In the genomic region with DNA sequence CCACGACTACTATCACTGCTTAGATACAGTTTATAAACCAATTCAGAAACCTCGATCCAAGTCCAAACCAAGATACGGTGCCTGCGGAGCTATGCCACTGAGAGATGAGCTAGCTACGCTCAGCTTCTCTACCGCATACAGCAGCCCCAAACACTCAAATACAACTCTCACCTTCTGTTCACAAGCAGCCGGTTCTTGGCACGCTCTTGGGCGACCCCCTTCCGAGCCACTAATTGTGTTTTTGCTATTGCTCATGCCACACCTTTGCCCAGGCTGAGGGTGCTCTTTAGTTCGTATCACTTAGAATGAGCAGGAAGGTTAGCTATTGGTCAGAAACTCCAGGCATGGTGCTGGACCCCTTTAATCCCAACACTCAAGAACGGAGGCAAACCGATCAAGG, we compare ENCODE assay signal across 28 mouse cellular contexts. TPM values are rescaled to one million over a fixed set of nuclear protein-coding genes. Genes with fewer than 3 reads are reported as not detected.
DNase-seq lines count a peak whose midpoint lies in the region; ATAC-seq and TF ChIP-seq lines count a peak whose summit lies in the region.
"Had no signal": no experiment of that assay in that cellular context is flagged by ENCODE, and none has a peak within 500 bp of the region (broad histone marks: within the 10 kb centered on the region; RNA-seq: fewer than 3 reads in every experiment).

No protein-coding gene starts in this region.

- no peaks in the 10 kb centered on the region for H3K4me1 ChIP-seq in cerebellum, adult 2 months (ENCODE audit: control insufficient read depth, insufficient read depth, low read length)
- peaks cover 12% of the 10 kb centered on the region for H3K4me1 ChIP-seq in forebrain, embryonic 14.5 days (ENCODE audit: control insufficient read depth, insufficient read depth, low read length)
- H3K4me1 ChIP-seq in forebrain, embryonic 11.5 days (replicated peaks; ENCODE audit: control insufficient read depth, insufficient read depth, low read length), result peaks cover 3% of the 10 kb centered on the region; the same call in 1 of the 2 replicates
- H3K4me1 ChIP-seq: intestine, embryonic 15.5 days had no signal

- no peak for TF ChIP-seq CTCF in cerebellum, adult 2 months (IDR thresholded peaks at IDR 0.05; ENCODE audit: borderline replicate concordance, insufficient read depth, low read depth, low read length)
- no peak for TF ChIP-seq CTCF in brain, embryonic 14.5 days (IDR thresholded peaks at IDR 0.05; ENCODE audit: borderline replicate concordance, extremely low read depth, insufficient read depth, insufficient read length)

- no peak for ATAC-seq in forebrain, embryonic 14.5 days
- ATAC-seq in forebrain, embryonic 11.5 days (replicated peaks; ENCODE audit: low FRiP score), result no peak
- ATAC-seq: activated CD4-positive, CD25-positive, alpha-beta regulatory T cell, adult 4 months; forebrain, embryonic 15.5 days; hindbrain, embryonic 16.5 days; intestine, embryonic 15.5 days had no signal

- no peaks in the 10 kb centered on the region for H3K27me3 ChIP-seq in cerebellum, adult 2 months (ENCODE audit: control insufficient read depth, insufficient read depth, low read length)
- no peaks in the 10 kb centered on the region for H3K27me3 ChIP-seq in forebrain, embryonic 14.5 days (replicated peaks; ENCODE audit: control insufficient read depth, insufficient read depth, low read length)
- H3K27me3 ChIP-seq in forebrain, embryonic 11.5 days (ENCODE audit: control insufficient read depth, insufficient read depth, low read length), result no peaks in the 10 kb centered on the region
- H3K27me3 ChIP-seq: embryonic facial prominence, embryonic 13.5 days; forebrain, embryonic 15.5 days; heart, embryonic 13.5 days; hindbrain, embryonic 13.5 days; intestine, embryonic 15.5 days had no signal

- DNase-seq in cerebellum, adult 2 months, result peak; percentile 3 to 13
- no peak for DNase-seq in cerebellum, adult 9-11 months
- DNase-seq in cerebellum, postnatal 25 days, result peak; percentile 20 to 42
- DNase-seq in cerebellum, adult 11-12 months, result no peak
- DNase-seq in forebrain, embryonic 14.5 days (ENCODE audit: low spot score), result peak; percentile 49
- DNase-seq in forebrain, embryonic 11.5 days (ENCODE audit: low spot score), result no peak
- peak; percentile 60 for DNase-seq in brain, embryonic 14.5 days (ENCODE audit: low read depth)
- DNase-seq: adrenal gland, adult 8-10 months; adrenal gland, postnatal 36 days; cerebellum, adult 8-10 months; embryo, embryonic 11 days; gastrocnemius, postnatal 10 days; gastrocnemius, postnatal 36 days; heart, adult 2 months; heart, postnatal 14 days; heart, postnatal 4 days; kidney, adult 11 months; kidney, adult 8-10 months had no signal

- H3K9ac ChIP-seq in forebrain, embryonic 14.5 days (ENCODE audit: low read length), result no peak overlapping the region
- H3K9ac ChIP-seq in forebrain, embryonic 11.5 days (ENCODE audit: low read length), result no peak overlapping the region
- H3K9ac ChIP-seq: embryonic facial prominence, embryonic 13.5 days; forebrain, embryonic 15.5 days; heart, embryonic 13.5 days; hindbrain, embryonic 13.5 days; intestine, embryonic 15.5 days had no signal

- H3K27ac ChIP-seq in cerebellum, adult 2 months (ENCODE audit: insufficient read depth, low read length), result no peak overlapping the region
- H3K27ac ChIP-seq in forebrain, embryonic 14.5 days (ENCODE audit: low read depth, low read length), result no peak overlapping the region
- no peak overlapping the region for H3K27ac ChIP-seq in forebrain, embryonic 11.5 days (ENCODE audit: low read depth, low read length)
- H3K27ac ChIP-seq: embryonic facial prominence, embryonic 10.5 days; forebrain, embryonic 15.5 days; heart, adult 2 months; heart, embryonic 10.5 days; heart, embryonic 13.5 days; hindbrain, embryonic 13.5 days; intestine, embryonic 15.5 days had no signal

- H3K9me3 ChIP-seq in forebrain, embryonic 14.5 days (replicated peaks; ENCODE audit: control insufficient read depth, low read length), result no peaks in the 10 kb centered on the region
- H3K9me3 ChIP-seq in forebrain, embryonic 11.5 days (ENCODE audit: control insufficient read depth, low read length), result no peaks in the 10 kb centered on the region
- H3K9me3 ChIP-seq: embryonic facial prominence, embryonic 10.5 days; embryonic facial prominence, embryonic 13.5 days; forebrain, embryonic 15.5 days; heart, embryonic 10.5 days; heart, embryonic 13.5 days; hindbrain, embryonic 13.5 days; intestine, embryonic 15.5 days had no signal

- TF ChIP-seq POLR2A in cerebellum, adult 2 months (IDR thresholded peaks at IDR 0.05; ENCODE audit: borderline replicate concordance, insufficient read depth, low read length), result no peak
- TF ChIP-seq POLR2A in brain, embryonic 14.5 days (IDR thresholded peaks at IDR 0.05; ENCODE audit: borderline replicate concordance, extremely low read depth, insufficient read depth, insufficient read length, poor library complexity, severe bottlenecking), result no peak

- H3K36me3 ChIP-seq in forebrain, embryonic 14.5 days (ENCODE audit: control insufficient read depth, insufficient read depth, low read length), result no peaks in the 10 kb centered on the region
- H3K36me3 ChIP-seq in forebrain, embryonic 11.5 days (ENCODE audit: control insufficient read depth, insufficient read depth, low read length), result no peaks in the 10 kb centered on the region
- H3K36me3 ChIP-seq: embryonic facial prominence, embryonic 10.5 days; embryonic facial prominence, embryonic 13.5 days; forebrain, embryonic 15.5 days; heart, embryonic 10.5 days; heart, embryonic 13.5 days; hindbrain, embryonic 13.5 days; intestine, embryonic 15.5 days had no signal

- H3K4me2 ChIP-seq in forebrain, embryonic 14.5 days (ENCODE audit: low read length), result no peak overlapping the region
- H3K4me2 ChIP-seq in forebrain, embryonic 11.5 days (ENCODE audit: low read depth, low read length, severe bottlenecking), result no peak overlapping the region
- H3K4me2 ChIP-seq: embryonic facial prominence, embryonic 13.5 days; forebrain, embryonic 15.5 days; heart, embryonic 13.5 days; hindbrain, embryonic 13.5 days; intestine, embryonic 15.5 days had no signal

- no peak overlapping the region for H3K4me3 ChIP-seq in cerebellum, adult 2 months (replicated peaks; ENCODE audit: insufficient read depth, low read depth, low read length)
- no peak overlapping the region for H3K4me3 ChIP-seq in forebrain, embryonic 14.5 days (ENCODE audit: low read depth, low read length)
- no peak overlapping the region for H3K4me3 ChIP-seq in forebrain, embryonic 11.5 days (ENCODE audit: low read depth, low read length)
- H3K4me3 ChIP-seq: embryonic facial prominence, embryonic 10.5 days; embryonic facial prominence, embryonic 13.5 days; erythroblast, embryonic 14.5 days; forebrain, embryonic 15.5 days; heart, adult 2 months; heart, embryonic 10.5 days; heart, embryonic 13.5 days; hindbrain, embryonic 13.5 days; intestine, embryonic 15.5 days had no signal

- WGBS in cerebellum, adult 2 months, result 57% methylated on average over 13 of the region's 13 CpGs
- 72% methylated on average over 13 of the region's 13 CpGs for WGBS in forebrain, embryonic 14.5 days
- 94% methylated on average over 13 of the region's 13 CpGs for WGBS in forebrain, embryonic 11.5 days

RNA-seq across cellular contexts. Expression of a gene that starts 45.1 kb away (rescaled TPM):
- 87.3 and 87.5 TPM in 2 replicates for polyA plus RNA-seq in cerebellum, adult 2 months (2012; rRNA removed)
- 19.9 and 20.3 TPM in 2 replicates for polyA plus RNA-seq in forebrain, embryonic 14.5 days (2014; fragmentation: Nextera tagmentation; extraction: Ambion mirVana)
- polyA plus RNA-seq in forebrain, embryonic 11.5 days (2014; fragmentation: Nextera tagmentation; extraction: Ambion mirVana), result 23.9 and 26.2 TPM in 2 replicates
- 74.1 and 90.4 TPM in 2 replicates for polyA plus RNA-seq in brain, embryonic 14.5 days (2012; rRNA removed)

Comparison
In these comparisons a context has a peak if more than half of its experiments do, and no peak if none do; other contexts are left out.
1. DNase-seq: peak in cerebellum, adult 2 months (2 of 2), cerebellum, postnatal 25 days (2 of 2), forebrain, embryonic 14.5 days (single experiment) and brain, embryonic 14.5 days (single experiment); none in cerebellum, adult 9-11 months (single experiment), cerebellum, adult 11-12 months (single experiment) and forebrain, embryonic 11.5 days (single experiment).